Mouse (Mus musculus): ENCODE measurements around the gene Mas1. TPM values are rescaled to one million over a fixed set of nuclear protein-coding genes. Genes with fewer than 3 reads are reported as not detected.

The Mas1 gene
- polyA plus RNA-seq, 1 experiment from 2014 or later, result 0.41 TPM

Small RNA genes within 50 kb of the gene (microRNA-seq; reads per million reads assigned to microRNA genes)
- not detected for gene Gm24085

Other genes with a start within 250 kb of the Mas1 start
- gene Slc22a1, start 192.3 kb downstream of the Mas1 start, polyA plus RNA-seq (2016; fragmentation: Nextera tagmentation; extraction: Ambion mirVana), result not detected in 2 replicates
- 27.5 and 30.4 TPM in 2 replicates for gene Igf2r, start 98.5 kb downstream of the Mas1 start, polyA plus RNA-seq (2016; fragmentation: Nextera tagmentation; extraction: Ambion mirVana)
- gene Mrgprh, start 7.9 kb upstream of the Mas1 start, polyA plus RNA-seq (2016; fragmentation: Nextera tagmentation; extraction: Ambion mirVana), result 0.12 TPM in 1 of 2 replicates, not detected in the other
- gene Pnldc1, start 42.1 kb upstream of the Mas1 start, polyA plus RNA-seq (2016; fragmentation: Nextera tagmentation; extraction: Ambion mirVana), result 1.5 TPM in 2 replicates
- 432 and 477 TPM in 2 replicates for gene Tcp1, start 47.6 kb upstream of the Mas1 start, polyA plus RNA-seq (2016; fragmentation: Nextera tagmentation; extraction: Ambion mirVana)
- gene Mrpl18, start 48.2 kb upstream of the Mas1 start, polyA plus RNA-seq (2016; fragmentation: Nextera tagmentation; extraction: Ambion mirVana), result 136 and 148 TPM in 2 replicates
- gene Acat3, start 72.5 kb upstream of the Mas1 start, polyA plus RNA-seq (2016; fragmentation: Nextera tagmentation; extraction: Ambion mirVana), result 1.1 and 1.3 TPM in 2 replicates
- gene Acat2, start 92.6 kb upstream of the Mas1 start, polyA plus RNA-seq (2016; fragmentation: Nextera tagmentation; extraction: Ambion mirVana), result 352 and 367 TPM in 2 replicates
- 111 and 122 TPM in 2 replicates for gene Wtap, start 126.0 kb upstream of the Mas1 start, polyA plus RNA-seq (2016; fragmentation: Nextera tagmentation; extraction: Ambion mirVana)
- gene Sod2, start 138.7 kb upstream of the Mas1 start, polyA plus RNA-seq (2016; fragmentation: Nextera tagmentation; extraction: Ambion mirVana), result 102 and 108 TPM in 2 replicates
- not detected in 2 replicates for gene Gpr31b, start 184.2 kb upstream of the Mas1 start, polyA plus RNA-seq (2016; fragmentation: Nextera tagmentation; extraction: Ambion mirVana)
- 0.26 TPM in 1 of 2 replicates, not detected in the other for gene Tcp10b, start 193.0 kb upstream of the Mas1 start, polyA plus RNA-seq (2016; fragmentation: Nextera tagmentation; extraction: Ambion mirVana)